20 mouse cellular contexts compared by ENCODE assay signal in genomic region chr1:158507610-158508009, GRCm38 (mm10).
"Had no signal": no experiment of that assay in that cellular context is flagged by ENCODE, and none has a peak within 500 bp of the region (broad histone marks: within the 10 kb centered on the region; RNA-seq: fewer than 3 reads in every experiment).

No protein-coding gene starts in this region.

- DNase-seq: kidney, postnatal 25 days; layer of hippocampus, adult 9-11 months; liver; lung, adult 18-20 months; lung, postnatal 10 days; lung, postnatal 36 days; midbrain, embryonic 14.5 days; right cerebral cortex, postnatal 14 days; spleen, adult 18-20 months; thymus, adult 18-20 months; thymus, postnatal 36 days had no signal

- H3K4me1 ChIP-seq: limb, embryonic 10.5 days; limb, embryonic 13.5 days; liver, embryonic 12.5 days; liver, embryonic 15.5 days; lung, embryonic 15.5 days; megakaryocyte, embryonic 14.5 days; stomach, embryonic 15.5 days had no signal

- H3K27me3 ChIP-seq: limb, embryonic 13.5 days; liver, embryonic 12.5 days; liver, embryonic 15.5 days; lung, embryonic 15.5 days; megakaryocyte, embryonic 14.5 days; stomach, embryonic 15.5 days had no signal

- ATAC-seq: liver, embryonic 12.5 days had no signal

- H3K9me3 ChIP-seq: limb, embryonic 10.5 days; limb, embryonic 13.5 days; liver, embryonic 12.5 days; liver, embryonic 15.5 days; lung, embryonic 15.5 days; stomach, embryonic 15.5 days had no signal

- H3K27ac ChIP-seq: kidney, postnatal 0 days; layer of hippocampus, adult 2 months; limb, embryonic 10.5 days; limb, embryonic 13.5 days; liver, embryonic 12.5 days; liver, embryonic 15.5 days; lung, embryonic 15.5 days; stomach, embryonic 15.5 days had no signal

- H3K4me3 ChIP-seq: layer of hippocampus, adult 2 months; limb, embryonic 10.5 days; limb, embryonic 13.5 days; liver, embryonic 12.5 days; liver, embryonic 15.5 days; lung, embryonic 15.5 days; megakaryocyte, embryonic 14.5 days; stomach, embryonic 15.5 days had no signal

- H3K36me3 ChIP-seq: limb, embryonic 10.5 days; limb, embryonic 13.5 days; liver, embryonic 12.5 days; liver, embryonic 15.5 days; lung, embryonic 15.5 days; stomach, embryonic 15.5 days had no signal
